Mouse (Mus musculus): ENCODE measurements around the gene Zkscan16. TPM values are rescaled to one million over a fixed set of nuclear protein-coding genes. Genes with fewer than 3 reads are reported as not detected.

Gene Zkscan16
- 0.24 and 0.36 TPM in 2 replicates for polyA plus RNA-seq (2015; fragmentation: Nextera tagmentation; extraction: Ambion mirVana)

- Histone ChIP-seq H3K36me3 (no peaks in the 10 kb centered on the region), H3K4me3 (peak within 1 kb of the TSS; percentile 71), H3K9me3 (no peaks in the 10 kb centered on the region), H3K4me2 (peak within 1 kb of the TSS; percentile 94), H3K9ac (peak within 1 kb of the TSS; percentile 58), H3K27ac (no peak within 1 kb of the TSS), H3K27me3 (0 out of 2 replicates have a peak, but pooled peaks cover 7% of the 10 kb centered on the region), H3K4me1 (peaks cover 8% of the 10 kb centered on the region)
- WGBS = 1% methylated on average over 50 of the region's 50 CpGs
- peak; percentile 74; the same call in 1 of the 2 replicates for ATAC-seq (ENCODE audit: borderline replicate concordance, extremely low read depth, low FRiP score, low TSS enrichment)
These were observed at the start of gene Zkscan16 for GRCm38 (mm10) chr4:58943420-58944205. Gene Zkscan16, plus strand, starts transcription at chr4:58943628.

GRCm38 (mm10) chr4:58894399-58894798, 49.0 kb upstream of the Zkscan16 start:
- ATAC-seq (ENCODE audit: borderline replicate concordance, extremely low read depth, low FRiP score, low TSS enrichment) = no peak

GRCm38 (mm10) chr4:58897436-58897835, 46.0 kb upstream of the Zkscan16 start:
- Histone ChIP-seq H3K36me3 (no peaks in the 10 kb centered on the region), H3K27ac (no peak overlapping the region), H3K4me1 (0 out of 2 replicates have a peak, but pooled peaks cover 3% of the 10 kb centered on the region), H3K4me2 (no peak overlapping the region), H3K9ac (no peak overlapping the region), H3K27me3 (no peaks in the 10 kb centered on the region), H3K9me3 (no peaks in the 10 kb centered on the region), H3K4me3 (no peak overlapping the region)
- ATAC-seq (ENCODE audit: borderline replicate concordance, extremely low read depth, low FRiP score, low TSS enrichment) = no peak
- 62% methylated on average over 4 of the region's 4 CpGs for whole genome bisulfite sequencing

More at GRCm38 (mm10) chr4:58894399-58894798, 49.0 kb upstream of the Zkscan16 start:
- no peaks in the 10 kb centered on the region for H3K36me3 ChIP-seq
- no peak overlapping the region for H3K4me2 ChIP-seq
- no peaks in the 10 kb centered on the region for H3K27me3 ChIP-seq
- WGBS = 89% methylated on average over 7 of the region's 7 CpGs
- H3K4me1 ChIP-seq = 0 out of 2 replicates have a peak, but pooled peaks cover 3% of the 10 kb centered on the region
- H3K9ac ChIP-seq = no peak overlapping the region
- no peak overlapping the region for H3K4me3 ChIP-seq
- H3K27ac ChIP-seq = no peak overlapping the region
- no peaks in the 10 kb centered on the region for H3K9me3 ChIP-seq

GRCm38 (mm10) chr4:58898318-58898717, 45.1 kb upstream of the Zkscan16 start:
- Histone ChIP-seq H3K36me3 (no peaks in the 10 kb centered on the region), H3K4me1 (0 out of 2 replicates have a peak, but pooled peaks cover 3% of the 10 kb centered on the region), H3K9me3 (no peaks in the 10 kb centered on the region), H3K27me3 (no peaks in the 10 kb centered on the region), H3K9ac (no peak overlapping the region), H3K4me3 (no peak overlapping the region), H3K4me2 (no peak overlapping the region), H3K27ac (no peak overlapping the region)
- ATAC-seq (ENCODE audit: borderline replicate concordance, extremely low read depth, low FRiP score, low TSS enrichment) = no peak

GRCm38 (mm10) chr4:58907453-58907852, 36.0 kb upstream of the Zkscan16 start:
- H3K4me2 ChIP-seq = no peak overlapping the region

GRCm38 (mm10) chr4:58910175-58911068, 33.0 kb upstream of the Zkscan16 start:
- Histone ChIP-seq H3K4me3 (peak overlapping the region; percentile 92), H3K27me3 (no peaks in the 10 kb centered on the region), H3K4me1 (peaks cover 17% of the 10 kb centered on the region), H3K9ac (peak overlapping the region; percentile 91), H3K36me3 (no peaks in the 10 kb centered on the region), H3K4me2 (peak overlapping the region; percentile 82), H3K9me3 (no peaks in the 10 kb centered on the region), H3K27ac (peak overlapping the region; percentile 96; the same call in 1 of the 2 replicates)
- 33% methylated on average over 16 of the region's 16 CpGs for WGBS
- no peak for ATAC-seq (ENCODE audit: borderline replicate concordance, extremely low read depth, low FRiP score, low TSS enrichment)

More at GRCm38 (mm10) chr4:58907453-58907852, 36.0 kb upstream of the Zkscan16 start:
- H3K36me3 ChIP-seq = no peaks in the 10 kb centered on the region
- peaks cover 10% of the 10 kb centered on the region for H3K4me1 ChIP-seq
- H3K27ac ChIP-seq = no peak overlapping the region
- no peaks in the 10 kb centered on the region for H3K9me3 ChIP-seq
- 70% methylated on average over 1 of the region's 1 CpGs for WGBS
- no peak for ATAC-seq (ENCODE audit: borderline replicate concordance, extremely low read depth, low FRiP score, low TSS enrichment)
- H3K9ac ChIP-seq = no peak overlapping the region
- no peak overlapping the region for H3K4me3 ChIP-seq
- no peaks in the 10 kb centered on the region for H3K27me3 ChIP-seq

GRCm38 (mm10) chr4:58911069-58911830, 32.2 kb upstream of the Zkscan16 start:
- peak overlapping the region; percentile 91 for H3K9ac ChIP-seq
- H3K9me3 ChIP-seq = no peaks in the 10 kb centered on the region
- peaks cover 17% of the 10 kb centered on the region for H3K4me1 ChIP-seq
- under 1% methylated on average over 55 of the region's 56 CpGs for WGBS
- H3K27ac ChIP-seq = peak overlapping the region; percentile 96
- H3K36me3 ChIP-seq = no peaks in the 10 kb centered on the region
- H3K27me3 ChIP-seq = no peaks in the 10 kb centered on the region
- peak overlapping the region; percentile 92 for H3K4me3 ChIP-seq
- ATAC-seq (ENCODE audit: borderline replicate concordance, extremely low read depth, low FRiP score, low TSS enrichment) = peak; percentile 69
- peak overlapping the region; percentile 82 for H3K4me2 ChIP-seq

- H3K4me2 ChIP-seq = peak overlapping the region; percentile 82
- H3K27me3 ChIP-seq = no peaks in the 10 kb centered on the region
- no peaks in the 10 kb centered on the region for H3K9me3 ChIP-seq
- under 1% methylated on average over 104 of the region's 126 CpGs for WGBS
- peak overlapping the region; percentile 92 for H3K4me3 ChIP-seq
- ATAC-seq (ENCODE audit: borderline replicate concordance, extremely low read depth, low FRiP score, low TSS enrichment) = peak; percentile 68
- peak overlapping the region; percentile 91 for H3K9ac ChIP-seq
- H3K27ac ChIP-seq = peak overlapping the region; percentile 96
- H3K36me3 ChIP-seq = no peaks in the 10 kb centered on the region
- H3K4me1 ChIP-seq = peaks cover 17% of the 10 kb centered on the region
These were observed 31.4 kb upstream of the Zkscan16 start for GRCm38 (mm10) chr4:58911831-58912628.

GRCm38 (mm10) chr4:58912629-58913335, 30.6 kb upstream of the Zkscan16 start, which contains the start of gene Ecpas:
Gene Ecpas, minus strand, starts transcription at chr4:58912749.
- H3K36me3 ChIP-seq = no peaks in the 10 kb centered on the region
- WGBS = 3% methylated on average over 40 of the region's 43 CpGs
- no peaks in the 10 kb centered on the region for H3K27me3 ChIP-seq
- peaks cover 17% of the 10 kb centered on the region for H3K4me1 ChIP-seq
- no peaks in the 10 kb centered on the region for H3K9me3 ChIP-seq
- H3K4me3 ChIP-seq = peak within 1 kb of the TSS; percentile 92
- peak within 1 kb of the TSS; percentile 91 for H3K9ac ChIP-seq
- peak within 1 kb of the TSS; percentile 96 for H3K27ac ChIP-seq
- peak; percentile 77 for ATAC-seq (ENCODE audit: borderline replicate concordance, extremely low read depth, low FRiP score, low TSS enrichment)
- H3K4me2 ChIP-seq = peak within 1 kb of the TSS; percentile 82

- no peaks in the 10 kb centered on the region for H3K9me3 ChIP-seq
- 27% methylated on average over 3 of the region's 3 CpGs for WGBS
These were observed 29.9 kb upstream of the Zkscan16 start for GRCm38 (mm10) chr4:58913336-58914026.

More at GRCm38 (mm10) chr4:58913336-58914026, 29.9 kb upstream of the Zkscan16 start:
- Histone ChIP-seq H3K4me1 (peaks cover 17% of the 10 kb centered on the region), H3K36me3 (no peaks in the 10 kb centered on the region), H3K27me3 (no peaks in the 10 kb centered on the region), H3K4me3 (peak overlapping the region; percentile 92; the same call in 1 of the 2 replicates), H3K4me2 (peak overlapping the region; percentile 82), H3K9ac (no peak overlapping the region), H3K27ac (no peak overlapping the region)
- no peak for ATAC-seq (ENCODE audit: borderline replicate concordance, extremely low read depth, low FRiP score, low TSS enrichment)
